Mouse (Mus musculus) kidney, postnatal 0 days (tissue): ENCODE results near the gene Rln1. TPM values are rescaled to one million over a fixed set of nuclear protein-coding genes. Genes with fewer than 3 reads are reported as not detected.

ENCODE experiments used
- ATAC-seq: fragments of 200-750 bp; cut with Nextera tagmentation; replicated peaks from 2 replicates; pipeline ENCODE4 v1.8.0; 2017; ENCODE audit warnings: low read depth, moderate number of reproducible peaks, moderate TSS enrichment, moderate library complexity; ENCODE audit not compliant: low FRiP score
- DNase-seq: peaks from one replicate; pipeline ENCODE4 v3.0.0-alpha.2; 2016; ENCODE audit warnings: low spot score
- H3K27ac ChIP-seq: fragments of 300-500 bp; sonication (generic); 2 replicates; pipeline ENCODE4 v1.5.1; 2014; ENCODE audit warnings: mild to moderate bottlenecking
- H3K27me3 ChIP-seq: fragments of 300-500 bp; sonication (generic); 2 replicates; pipeline ENCODE4 v1.6.1; 2014; ENCODE audit warnings: low read length, mixed read lengths; ENCODE audit not compliant: insufficient read depth
- H3K36me3 ChIP-seq: fragments of 300-500 bp; sonication (generic); 2 replicates; pipeline ENCODE4 v1.6.1; 2014; ENCODE audit warnings: low read length, mixed read lengths; ENCODE audit not compliant: insufficient read depth
- H3K4me1 ChIP-seq: fragments of 300-500 bp; sonication (generic); replicated peaks from 2 replicates; pipeline ENCODE4 v1.6.1; 2014; ENCODE audit warnings: antibody characterized with exemption, low read length, mixed read lengths; ENCODE audit not compliant: insufficient read depth
- H3K4me2 ChIP-seq: fragments of 300-500 bp; sonication (generic); 2 replicates; pipeline ENCODE4 v1.6.1; 2014; ENCODE audit warnings: mild to moderate bottlenecking, low read length, moderate library complexity, mixed read lengths
- H3K4me3 ChIP-seq: fragments of 300-500 bp; sonication (generic); replicated peaks from 2 replicates; pipeline ENCODE4 v1.5.1; 2014; ENCODE audit warnings: low read depth, low read length
- H3K9ac ChIP-seq: fragments of 300-500 bp; sonication (generic); 2 replicates; pipeline ENCODE4 v1.6.1; 2014; ENCODE audit warnings: low read depth, low read length
- H3K9me3 ChIP-seq: fragments of 300-500 bp; sonication (generic); replicated peaks from 2 replicates; pipeline ENCODE4 v1.6.1; 2016; ENCODE audit warnings: low read length, inconsistent platforms, mixed read lengths
- CTCF ChIP-seq: IDR thresholded peaks from 2 replicates; pipeline ENCODE4 v1.5.1; 2016; ENCODE audit warnings: antibody characterized with exemption, low read depth, mild to moderate bottlenecking, moderate library complexity
- WGBS: fragments of 180-500 bp; shearing (Covaris S2); extraction: QIAGEN DNeasy Blood & Tissue Kit; methylation state at CpG from one replicate; pipeline ENCODE4 v1.1.7; 2014; 5-methylcytosine and 5-hydroxymethylcytosine counted together
- polyA plus RNA-seq: library from polyadenylated mRNA; unstranded; fragments of >200 nt; fragmentation: Nextera tagmentation; extraction: Ambion mirVana; gene quantifications from 2 replicates; pipeline ENCODE4 v1.2.1, GENCODE M21; 2015

The Rln1 gene
- polyA plus RNA-seq, 1 experiment from 2014 or later, result 0.33 TPM

DNA sequence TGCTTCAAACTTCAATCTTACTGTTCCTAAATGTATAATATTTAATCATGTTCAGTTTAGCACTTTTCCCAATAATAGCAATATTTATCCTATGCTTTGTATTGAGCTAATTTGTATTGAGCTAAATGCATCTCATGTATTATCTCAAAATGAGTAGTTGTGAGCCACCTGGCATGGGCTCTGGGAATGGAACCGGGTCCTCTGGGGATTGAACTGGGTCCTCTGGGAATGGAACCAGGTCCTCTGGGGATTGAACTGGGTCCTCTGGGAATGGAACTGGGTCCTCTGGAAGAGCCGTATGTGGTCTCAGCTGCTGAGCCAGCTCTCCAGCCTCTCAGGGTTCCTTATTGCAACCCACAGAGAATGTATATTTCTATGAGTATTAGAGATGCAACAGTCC lies 32.4 kb downstream of the Rln1 start:
- Histone ChIP-seq H3K4me3 (no peak overlapping the region), H3K9me3 (no peaks in the 10 kb centered on the region), H3K4me2 (no peak overlapping the region), H3K27me3 (no peaks in the 10 kb centered on the region), H3K36me3 (peaks cover 26% of the 10 kb centered on the region; the same call in 1 of the 2 replicates), H3K4me1 (no peaks in the 10 kb centered on the region), H3K9ac (no peak overlapping the region), H3K27ac (no peak overlapping the region)
- DNase-seq (no peak), ATAC-seq (no peak)
- no peak for TF ChIP-seq CTCF
- 92% methylated on average over 2 of the region's 2 CpGs for WGBS

DNA sequence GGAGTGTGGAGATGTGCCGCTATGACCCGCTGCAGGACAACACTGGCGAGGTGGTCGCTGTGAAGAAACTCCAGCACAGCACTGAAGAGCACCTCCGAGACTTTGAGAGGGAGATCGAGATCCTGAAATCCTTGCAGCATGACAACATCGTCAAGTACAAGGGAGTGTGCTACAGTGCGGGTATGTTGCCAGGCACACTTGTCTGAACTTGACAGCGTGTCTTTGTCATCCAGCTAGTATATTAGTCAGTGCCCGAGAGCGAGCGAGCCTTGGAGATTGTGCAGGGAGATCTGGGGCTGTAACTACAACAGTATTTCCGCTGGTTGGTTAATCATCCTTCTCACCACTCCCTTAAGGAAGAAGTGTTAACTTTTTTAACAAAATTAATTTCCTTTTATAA lies 33.6 kb downstream of the Rln1 start:
- H3K4me1 ChIP-seq, result no peaks in the 10 kb centered on the region
- ATAC-seq, result no peak
- no peak overlapping the region for H3K4me3 ChIP-seq
- H3K9me3 ChIP-seq, result no peaks in the 10 kb centered on the region
- no peak overlapping the region for H3K9ac ChIP-seq
- H3K36me3 ChIP-seq, result peaks cover 26% of the 10 kb centered on the region; the same call in 1 of the 2 replicates
- TF ChIP-seq CTCF, result no peak
- no peak for DNase-seq
- no peak overlapping the region for H3K4me2 ChIP-seq
- H3K27me3 ChIP-seq, result no peaks in the 10 kb centered on the region
- WGBS, result 93% methylated on average over 13 of the region's 13 CpGs
- no peak overlapping the region for H3K27ac ChIP-seq

DNA sequence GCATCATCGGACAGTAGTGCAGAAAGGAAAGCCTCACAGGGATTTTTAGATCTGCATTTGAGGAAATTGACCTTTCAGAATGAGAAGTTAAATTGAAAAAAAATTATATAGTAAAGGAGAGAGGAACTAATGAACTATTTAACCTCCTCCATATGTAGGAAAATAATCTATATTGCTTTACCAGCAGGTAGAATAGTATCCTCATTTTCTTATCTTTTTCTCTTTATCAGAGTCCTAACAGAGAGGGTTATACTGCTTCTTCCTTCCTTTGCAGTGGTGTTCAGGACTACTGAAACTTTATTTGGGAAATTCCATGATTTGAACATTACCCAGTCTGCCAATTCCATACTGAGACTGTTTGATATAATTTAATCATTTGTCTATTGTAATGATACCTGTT lies 37.1 kb downstream of the Rln1 start:
- no peak overlapping the region for H3K9ac ChIP-seq
- no peaks in the 10 kb centered on the region for H3K9me3 ChIP-seq
- H3K27ac ChIP-seq, result no peak overlapping the region
- H3K4me3 ChIP-seq, result no peak overlapping the region
- H3K27me3 ChIP-seq, result no peaks in the 10 kb centered on the region
- no peak for TF ChIP-seq CTCF
- H3K36me3 ChIP-seq, result peaks cover 22% of the 10 kb centered on the region; the same call in 1 of the 2 replicates
- WGBS, result 98% methylated on average over 1 of the region's 1 CpGs
- no peak overlapping the region for H3K4me2 ChIP-seq
- no peaks in the 10 kb centered on the region for H3K4me1 ChIP-seq
- no peak for DNase-seq
- ATAC-seq, result no peak

DNA sequence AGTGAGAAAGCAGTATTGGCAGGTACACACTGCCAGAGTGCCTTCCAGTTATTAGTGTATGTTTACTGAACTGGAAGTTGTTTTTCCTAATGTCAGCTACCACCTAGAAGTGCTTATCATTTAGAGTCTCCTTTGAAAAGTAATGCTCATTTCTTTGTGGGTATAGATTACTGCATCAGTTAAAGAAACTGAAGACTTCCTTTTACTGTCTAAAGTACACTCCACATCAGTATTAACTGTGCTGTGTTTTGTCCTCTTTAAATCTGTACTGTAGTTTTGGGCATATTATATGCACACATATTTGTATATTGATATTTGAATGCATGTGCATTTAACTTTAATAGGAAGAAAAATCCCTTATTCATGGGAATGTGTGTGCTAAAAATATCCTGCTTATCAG lies 38.3 kb downstream of the Rln1 start:
- Histone ChIP-seq H3K4me2 (no peak overlapping the region), H3K4me3 (no peak overlapping the region), H3K27ac (no peak overlapping the region), H3K4me1 (no peaks in the 10 kb centered on the region), H3K27me3 (no peaks in the 10 kb centered on the region), H3K9me3 (no peaks in the 10 kb centered on the region), H3K36me3 (peaks cover 29% of the 10 kb centered on the region; the same call in 1 of the 2 replicates), H3K9ac (no peak overlapping the region)
- no peak for DNase-seq
- ATAC-seq, result no peak
- TF ChIP-seq CTCF, result no peak

DNA sequence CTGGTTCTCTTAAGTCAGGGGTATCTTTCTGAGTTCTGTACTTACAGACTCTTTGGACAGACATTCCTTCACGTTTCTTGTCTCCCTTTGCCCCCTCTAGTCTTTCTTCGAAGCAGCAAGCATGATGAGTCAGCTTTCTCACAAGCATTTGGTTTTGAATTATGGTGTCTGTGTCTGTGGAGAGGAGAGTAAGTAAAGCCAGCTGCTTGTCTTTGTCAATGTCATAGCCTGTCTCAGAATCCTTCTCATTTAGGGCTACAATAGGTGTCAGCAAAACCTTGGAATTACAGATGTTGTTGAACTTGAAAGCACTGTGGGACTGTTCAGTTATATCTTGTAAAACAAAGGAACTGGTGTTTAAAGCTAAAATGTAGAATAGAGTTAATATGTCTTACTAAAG lies 39.7 kb downstream of the Rln1 start:
- Histone ChIP-seq H3K27me3 (no peaks in the 10 kb centered on the region), H3K9ac (no peak overlapping the region), H3K4me3 (no peak overlapping the region), H3K4me2 (no peak overlapping the region), H3K36me3 (peaks cover 25% of the 10 kb centered on the region), H3K27ac (no peak overlapping the region), H3K9me3 (no peaks in the 10 kb centered on the region), H3K4me1 (no peaks in the 10 kb centered on the region)
- no peak for ATAC-seq
- no peak for TF ChIP-seq CTCF
- DNase-seq, result no peak
- 37% methylated on average over 2 of the region's 2 CpGs for WGBS

DNA sequence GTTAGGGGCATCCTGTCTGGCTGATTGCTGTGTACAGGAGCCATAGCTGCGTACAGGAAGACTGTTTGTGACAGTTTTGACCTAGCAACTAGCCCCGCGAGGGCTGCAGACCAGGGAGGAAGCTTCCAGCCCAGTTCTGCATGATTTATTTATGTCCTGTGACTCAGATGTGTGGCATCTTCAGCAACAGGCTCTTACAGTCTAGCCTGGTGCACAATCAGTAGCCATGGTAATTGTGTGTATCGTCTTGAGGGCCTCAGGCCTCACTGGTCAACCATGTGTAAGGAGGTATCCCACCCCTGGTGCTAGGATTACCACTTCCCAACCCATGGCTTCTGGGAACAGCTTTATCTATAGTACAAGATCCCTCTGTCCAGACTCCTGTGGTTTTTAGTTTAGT lies 41.9 kb downstream of the Rln1 start:
- Histone ChIP-seq H3K27me3 (no peaks in the 10 kb centered on the region), H3K4me1 (no peaks in the 10 kb centered on the region), H3K4me2 (no peak overlapping the region), H3K9me3 (no peaks in the 10 kb centered on the region), H3K36me3 (peaks cover 14% of the 10 kb centered on the region), H3K9ac (no peak overlapping the region), H3K4me3 (no peak overlapping the region), H3K27ac (no peak overlapping the region)
- ATAC-seq (0 out of 2 replicates have a peak, but pooled peaks have one; percentile 21), DNase-seq (no peak)
- 52% methylated on average over 4 of the region's 4 CpGs for WGBS
- TF ChIP-seq CTCF, result no peak

DNA sequence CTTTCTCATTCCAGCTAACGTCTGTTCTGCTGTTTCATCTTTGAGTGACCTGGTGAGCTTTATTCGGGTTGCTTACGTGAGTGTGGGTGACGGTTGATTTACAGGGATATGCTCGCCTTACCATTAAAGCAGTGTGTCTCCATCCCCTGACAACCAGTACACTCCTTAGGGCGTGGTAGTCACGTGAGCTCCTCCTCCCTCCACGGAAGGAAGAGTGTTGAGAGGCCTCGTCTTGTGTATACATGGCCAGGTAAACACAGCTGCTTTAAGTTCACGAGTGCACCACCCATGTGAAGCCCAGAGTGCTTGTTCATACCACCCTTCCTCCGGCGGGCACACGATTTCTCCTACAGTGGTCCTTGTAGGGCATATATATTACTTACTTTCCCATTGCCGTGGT lies 42.9 kb downstream of the Rln1 start:
- 70% methylated on average over 14 of the region's 14 CpGs for WGBS
- Histone ChIP-seq H3K4me3 (no peak overlapping the region), H3K9ac (no peak overlapping the region), H3K4me1 (no peaks in the 10 kb centered on the region), H3K27me3 (no peaks in the 10 kb centered on the region), H3K27ac (no peak overlapping the region), H3K36me3 (peaks cover 14% of the 10 kb centered on the region), H3K4me2 (no peak overlapping the region), H3K9me3 (no peaks in the 10 kb centered on the region)
- TF ChIP-seq CTCF, result no peak
- no peak for ATAC-seq
- no peak for DNase-seq
